Mouse (Mus musculus) lung, adult 2 months (tissue): ENCODE measurements around the gene Tbxas1.

ENCODE experiments used
- CTCF ChIP-seq: fragments of 200-500 bp; IDR thresholded peaks from 2 replicates; pipeline ENCODE4 v1.5.1; 2011; ENCODE audit warnings: mild to moderate bottlenecking, low read length, control low read depth; ENCODE audit not compliant: insufficient read depth
- POLR2A ChIP-seq: fragments of 200-500 bp; IDR thresholded peaks from 2 replicates; pipeline ENCODE4 v1.6.1; 2011; ENCODE audit warnings: low read depth, mild to moderate bottlenecking, control low read depth, low read length, borderline replicate concordance; ENCODE audit errors: extremely low read depth

DNA sequence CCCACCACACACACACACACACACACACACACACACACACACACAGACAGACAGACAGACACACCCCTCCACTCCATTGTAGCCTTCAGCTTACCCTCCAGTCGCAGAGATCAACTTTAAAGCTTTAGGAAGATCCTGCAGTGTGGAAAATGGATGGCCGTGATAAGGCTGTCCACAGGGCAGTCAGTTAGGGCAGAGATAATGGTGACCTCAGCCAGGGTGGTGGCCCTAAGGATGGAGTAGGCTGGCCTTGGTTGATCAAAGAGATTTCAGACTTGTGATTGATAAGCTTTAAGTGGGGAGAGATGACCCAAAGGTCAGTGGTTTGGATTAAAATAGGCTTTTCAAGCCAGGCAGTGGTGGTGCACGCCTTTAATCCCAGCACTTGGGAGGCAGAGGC, 120.6 kb downstream of the Tbxas1 start:
- no peak for TF ChIP-seq CTCF
- TF ChIP-seq POLR2A: no peak
